In the genomic region with DNA sequence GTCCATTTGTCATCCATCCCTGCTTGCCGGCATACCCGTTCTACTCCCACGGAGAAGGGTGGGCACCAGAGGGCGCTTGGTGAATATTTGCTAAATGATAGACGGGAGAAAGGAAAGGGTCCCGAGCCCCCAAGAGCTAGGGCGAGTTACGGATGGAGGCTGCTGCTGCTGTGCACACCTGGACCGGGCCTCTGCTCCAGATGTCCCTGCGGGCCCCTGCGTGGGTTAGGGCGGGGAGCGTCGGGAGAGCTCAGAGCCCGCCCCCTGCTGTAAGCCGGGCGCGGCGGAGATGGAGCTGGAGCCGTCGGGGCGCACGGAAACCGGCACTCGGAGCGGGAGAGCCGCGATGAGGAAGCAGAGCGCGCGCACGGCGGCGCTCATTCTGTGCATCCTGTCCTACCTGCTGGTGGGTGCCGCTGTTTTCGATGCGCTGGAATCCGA, we compare ENCODE assay signal across 10 mouse cellular contexts. TPM values are rescaled to one million over a fixed set of nuclear protein-coding genes. Genes with fewer than 3 reads are reported as not detected.
DNase-seq lines count a peak whose midpoint lies in the region; ATAC-seq and TF ChIP-seq lines count a peak whose summit lies in the region.
"Had no signal": no experiment of that assay in that cellular context is flagged by ENCODE, and none has a peak within 500 bp of the region (broad histone marks: within the 10 kb centered on the region; RNA-seq: fewer than 3 reads in every experiment).

Kcnk15 (plus strand) TSS at position 191 of the 441 bp plus-strand sequence.

- H3K36me3 ChIP-seq in megakaryocyte, embryonic 14.5 days (replicated peaks; ENCODE audit: low read length): no peaks in the 10 kb centered on the region
- H3K36me3 ChIP-seq in intestine, embryonic 14.5 days (ENCODE audit: control insufficient read depth, insufficient read depth, low read length): no peaks in the 10 kb centered on the region
- no peaks in the 10 kb centered on the region for H3K36me3 ChIP-seq in neural tube, embryonic 15.5 days
- no peaks in the 10 kb centered on the region for H3K36me3 ChIP-seq in kidney, adult 2 months (ENCODE audit: control insufficient read depth, insufficient read depth, low read length)

- DNase-seq in cerebellum, adult 2 months: no peak
- DNase-seq in cerebellum, adult 9-11 months: no peak
- DNase-seq in intestine, embryonic 14.5 days (ENCODE audit: low spot score): peak; percentile 64
- DNase-seq in Muller cell, postnatal 12 days (ENCODE audit: inconsistent ontology term): no peak
- DNase-seq in kidney, adult 2 months: no peak

- WGBS in cerebellum, adult 2 months: under 1% methylated on average over 38 of the region's 38 CpGs
- WGBS in intestine, embryonic 14.5 days: 2% methylated on average over 32 of the region's 38 CpGs
- 2% methylated on average over 38 of the region's 38 CpGs for whole genome bisulfite sequencing in neural tube, embryonic 15.5 days
- WGBS in kidney, adult 2 months: 1% methylated on average over 38 of the region's 38 CpGs

- H3K4me3 ChIP-seq in cerebellum, adult 2 months (replicated peaks; ENCODE audit: insufficient read depth, low read depth, low read length): no peak within 1 kb of the TSS
- peak within 1 kb of the TSS; percentile 53 for H3K4me3 ChIP-seq in megakaryocyte, embryonic 14.5 days (replicated peaks)
- peak within 1 kb of the TSS; percentile 10 for H3K4me3 ChIP-seq in intestine, embryonic 14.5 days (ENCODE audit: low read depth, low read length)
- H3K4me3 ChIP-seq in neural tube, embryonic 15.5 days (replicated peaks): peak within 1 kb of the TSS; percentile 29
- H3K4me3 ChIP-seq in kidney, adult 2 months (ENCODE audit: insufficient read depth, low read depth, low read length): no peak within 1 kb of the TSS

- no peak within 1 kb of the TSS for H3K27ac ChIP-seq in cerebellum, adult 2 months (ENCODE audit: insufficient read depth, low read length)
- no peak within 1 kb of the TSS for H3K27ac ChIP-seq in intestine, embryonic 14.5 days (ENCODE audit: low read depth)
- no peak within 1 kb of the TSS for H3K27ac ChIP-seq in neural tube, embryonic 15.5 days (replicated peaks)
- no peak within 1 kb of the TSS for H3K27ac ChIP-seq in kidney, adult 2 months (ENCODE audit: insufficient read depth, low read depth, low read length)

- H3K9me3 ChIP-seq in megakaryocyte, embryonic 14.5 days: no peaks in the 10 kb centered on the region
- H3K9me3 ChIP-seq in intestine, embryonic 14.5 days (ENCODE audit: control insufficient read depth, low read length): no peaks in the 10 kb centered on the region
- no peaks in the 10 kb centered on the region for H3K9me3 ChIP-seq in neural tube, embryonic 15.5 days (replicated peaks)

- H3K27me3 ChIP-seq in cerebellum, adult 2 months (ENCODE audit: control insufficient read depth, insufficient read depth, low read length): no peaks in the 10 kb centered on the region; the same call in 1 of the 2 replicates
- H3K27me3 ChIP-seq in megakaryocyte, embryonic 14.5 days (replicated peaks): peaks cover 89% of the 10 kb centered on the region
- H3K27me3 ChIP-seq in intestine, embryonic 14.5 days (replicated peaks; ENCODE audit: control insufficient read depth, insufficient read depth, low read length): peaks cover 80% of the 10 kb centered on the region
- H3K27me3 ChIP-seq in neural tube, embryonic 15.5 days (replicated peaks): peaks cover 89% of the 10 kb centered on the region
- H3K27me3 ChIP-seq in kidney, adult 2 months (replicated peaks; ENCODE audit: control insufficient read depth, insufficient read depth, low read length): peaks cover 1% of the 10 kb centered on the region; the same call in 1 of the 2 replicates

- peak; percentile 34; the same call in 1 of the 2 replicates for TF ChIP-seq CTCF in cerebellum, adult 2 months (IDR thresholded peaks at IDR 0.05; ENCODE audit: borderline replicate concordance, insufficient read depth, low read depth, low read length)
- TF ChIP-seq CTCF in kidney, adult 2 months (conservative IDR thresholded peaks at IDR 0.05; ENCODE audit: insufficient read depth, insufficient read length, low read depth, low read length): no peak

- no peaks in the 10 kb centered on the region for H3K4me1 ChIP-seq in cerebellum, adult 2 months (ENCODE audit: control insufficient read depth, insufficient read depth, low read length)
- peaks cover 16% of the 10 kb centered on the region for H3K4me1 ChIP-seq in megakaryocyte, embryonic 14.5 days
- peaks cover 4% of the 10 kb centered on the region for H3K4me1 ChIP-seq in intestine, embryonic 14.5 days (replicated peaks; ENCODE audit: control insufficient read depth, insufficient read depth, low read length)
- H3K4me1 ChIP-seq in neural tube, embryonic 15.5 days: peaks cover 12% of the 10 kb centered on the region
- no peaks in the 10 kb centered on the region for H3K4me1 ChIP-seq in kidney, adult 2 months (ENCODE audit: control insufficient read depth, insufficient read depth, low read length)

- H3K4me2 ChIP-seq in intestine, embryonic 14.5 days (ENCODE audit: low read length): peak within 1 kb of the TSS; percentile 26
- peak within 1 kb of the TSS; percentile 49 for H3K4me2 ChIP-seq in neural tube, embryonic 15.5 days

- TF ChIP-seq POLR2A in cerebellum, adult 2 months (IDR thresholded peaks at IDR 0.05; ENCODE audit: borderline replicate concordance, insufficient read depth, low read length): no peak
- TF ChIP-seq POLR2A in kidney, adult 2 months (IDR thresholded peaks at IDR 0.05; ENCODE audit: low read depth, low read length): no peak

- ATAC-seq in megakaryocyte, adult 5-6 weeks (ENCODE audit: poor library complexity, severe bottlenecking): no peak
- no peak for ATAC-seq in intestine, embryonic 14.5 days (replicated peaks; ENCODE audit: low FRiP score, low TSS enrichment, low read depth)
- ATAC-seq in neural tube, embryonic 15.5 days (ENCODE audit: low FRiP score): no peak

- no peak within 1 kb of the TSS for H3K9ac ChIP-seq in intestine, embryonic 14.5 days (ENCODE audit: low read length)
- H3K9ac ChIP-seq in neural tube, embryonic 15.5 days (replicated peaks): no peak within 1 kb of the TSS

RNA-seq across cellular contexts. Expression of gene Kcnk15, which starts in this region (rescaled TPM):
- 0.60 and 0.79 TPM in 2 replicates for polyA plus RNA-seq in cerebellum, adult 2 months (2012; rRNA removed)
- not detected in 2 replicates for polyA plus RNA-seq in megakaryocyte, embryonic 14.5 days (2012; ENCODE audit: insufficient read depth, low replicate concordance)
- total RNA-seq in megakaryocyte, adult 5-6 weeks (2015): not detected in 2 replicates
- not detected in 2 replicates for total RNA-seq in megakaryocyte, adult 5-6 weeks (2017)
- polyA plus RNA-seq in intestine, embryonic 14.5 days (2014; fragmentation: Nextera tagmentation; extraction: Ambion mirVana): not detected in 2 replicates
- polyA plus RNA-seq in neural tube, embryonic 15.5 days (2015; fragmentation: Nextera tagmentation; extraction: Ambion mirVana): 0.24 TPM in 1 of 2 replicates, not detected in the other
- polyA plus RNA-seq in kidney, adult 2 months (2012; rRNA removed): not detected in 2 replicates
- total RNA-seq: neutrophil, adult 5-6 weeks had no signal
- polyA plus RNA-seq: C2C12 had no signal

Comparison
In these comparisons a context has a peak if more than half of its experiments do, and no peak if none do; other contexts are left out.
1. Peak in DNase-seq, H3K4me3 ChIP-seq and H3K4me2 ChIP-seq in intestine, embryonic 14.5 days; RNA of the gene not detected or under 1 TPM.
2. H3K4me3 ChIP-seq: peak in megakaryocyte, embryonic 14.5 days (single experiment) and neural tube, embryonic 15.5 days (single experiment); none in cerebellum, adult 2 months (single experiment) and kidney, adult 2 months (single experiment).